Mouse (Mus musculus) kidney, adult 2 months (tissue): ENCODE results near the gene Acvrl1.

Source experiments
- CTCF ChIP-seq: fragments of 200-500 bp; conservative IDR thresholded peaks from 2 replicates; pipeline ENCODE4 v1.5.1; 2011; ENCODE audit warnings: low read depth, mild to moderate bottlenecking, control low read depth, low read length, moderate library complexity, mixed read lengths; ENCODE audit not compliant: insufficient read depth, insufficient read length
- POLR2A ChIP-seq: fragments of 200-500 bp; IDR thresholded peaks from one replicate; pipeline ENCODE4 v1.6.1; 2011; ENCODE audit warnings: low read depth, low read length, control low read depth

DNA sequence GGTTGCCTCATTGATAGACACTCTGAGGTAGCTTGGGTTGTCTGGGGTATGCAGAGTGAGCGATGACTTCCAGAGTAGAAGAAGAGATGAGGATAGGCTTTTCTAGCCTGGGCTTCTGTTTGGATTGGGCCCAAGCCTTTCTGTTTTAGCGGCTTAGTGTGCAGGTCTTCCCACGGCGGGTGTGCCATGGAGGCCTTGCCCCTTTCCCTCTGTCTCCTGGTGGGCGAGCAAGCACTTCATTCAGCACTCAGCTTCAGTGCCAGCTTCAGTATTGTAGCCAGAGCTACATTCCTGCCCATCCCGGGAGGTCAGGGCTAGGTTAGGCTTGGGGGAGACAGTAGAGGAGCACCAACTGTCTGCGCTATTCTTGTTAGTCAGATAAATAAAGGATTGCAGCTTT is 64.3 kb downstream of the Acvrl1 start:
- TF ChIP-seq POLR2A, result no peak
- TF ChIP-seq CTCF, result no peak
